Mouse (Mus musculus) right cerebral cortex, postnatal 10 days (tissue): ENCODE results near the gene Hist1h4h.
"Not testable (repeated sequence)": the region's sequence is repeated elsewhere in the genome, so short reads cannot be mapped to it uniquely, and the experiment has no call there.

ENCODE experiments used
- DNase-seq, 2 experiments: peaks; one replicate each; pipeline ENCODE4 v3.0.0; 2021; ENCODE audit warnings: low spot score in 2 of 2

Gene Hist1h4h

GRCm38 (mm10) chr13:23554925-23555838, 24.3 kb downstream of the Hist1h4h start:
- DNase-seq, result peak; percentile 87 to 89

- DNase-seq, result peak; percentile 75 to 90
These were observed 25.1 kb downstream of the Hist1h4h start for GRCm38 (mm10) chr13:23555839-23556416.

DNA sequence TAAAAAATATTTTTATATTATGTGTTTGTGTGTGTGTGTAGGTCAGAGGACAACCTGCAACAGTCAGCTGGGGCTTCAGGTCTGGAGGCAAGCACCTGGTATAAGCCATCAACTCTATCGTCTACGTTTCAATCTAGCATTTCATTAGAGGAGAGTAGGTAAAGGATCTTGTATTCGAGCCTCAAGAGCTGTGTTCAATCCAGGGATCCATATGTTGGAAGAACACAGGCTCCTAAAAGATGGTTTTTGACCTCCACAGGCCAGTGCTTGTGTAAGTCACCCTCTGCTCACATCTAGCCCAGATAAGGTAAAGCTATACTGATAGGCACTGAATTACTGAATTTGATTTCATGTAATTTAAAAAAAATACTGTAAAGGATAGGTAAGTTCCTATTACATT, 26.1 kb downstream of the Hist1h4h start:
- DNase-seq, result no peak

- DNase-seq, result not testable (repeated sequence)
These were observed 29.8 kb downstream of the Hist1h4h start for GRCm38 (mm10) chr13:23560699-23561098.

GRCm38 (mm10) chr13:23561531-23561882, 30.7 kb downstream of the Hist1h4h start:
- DNase-seq, result not testable (repeated sequence)

DNA sequence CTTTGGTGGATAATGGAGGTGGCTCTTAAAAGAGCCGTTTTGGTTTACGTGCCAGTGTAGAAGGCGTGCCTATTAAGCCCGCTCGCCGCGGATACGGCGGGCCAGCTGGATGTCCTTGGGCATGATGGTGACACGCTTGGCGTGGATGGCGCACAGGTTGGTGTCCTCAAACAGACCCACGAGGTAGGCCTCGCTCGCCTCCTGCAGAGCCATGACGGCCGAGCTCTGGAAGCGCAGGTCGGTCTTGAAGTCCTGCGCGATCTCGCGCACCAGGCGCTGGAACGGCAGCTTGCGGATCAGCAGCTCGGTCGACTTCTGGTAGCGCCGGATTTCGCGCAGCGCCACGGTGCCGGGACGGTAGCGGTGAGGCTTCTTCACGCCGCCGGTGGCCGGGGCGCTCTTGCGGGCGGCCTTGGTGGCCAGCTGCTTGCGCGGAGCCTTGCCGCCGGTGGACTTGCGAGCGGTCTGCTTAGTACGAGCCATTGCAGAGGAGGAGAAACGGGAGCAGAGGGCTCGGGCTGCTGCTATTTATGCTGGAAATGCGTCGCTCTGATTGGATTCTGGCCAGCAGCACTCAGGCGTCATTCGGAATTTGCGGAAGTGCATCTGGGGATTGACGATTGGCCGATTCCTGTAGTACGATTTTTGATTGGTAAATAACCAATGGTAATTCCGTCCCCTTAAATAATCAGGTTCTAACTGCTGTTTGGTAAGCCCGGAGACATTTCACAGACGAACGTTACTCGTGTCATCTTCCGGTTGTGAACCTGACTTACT, 31.2 kb downstream of the Hist1h4h start, which contains the start of gene Hist1h3e:
Gene Hist1h3e (minus strand): TSS at position 487 of the 777 bp plus-strand sequence.
- peak; percentile 97 to 98 for DNase-seq

DNA sequence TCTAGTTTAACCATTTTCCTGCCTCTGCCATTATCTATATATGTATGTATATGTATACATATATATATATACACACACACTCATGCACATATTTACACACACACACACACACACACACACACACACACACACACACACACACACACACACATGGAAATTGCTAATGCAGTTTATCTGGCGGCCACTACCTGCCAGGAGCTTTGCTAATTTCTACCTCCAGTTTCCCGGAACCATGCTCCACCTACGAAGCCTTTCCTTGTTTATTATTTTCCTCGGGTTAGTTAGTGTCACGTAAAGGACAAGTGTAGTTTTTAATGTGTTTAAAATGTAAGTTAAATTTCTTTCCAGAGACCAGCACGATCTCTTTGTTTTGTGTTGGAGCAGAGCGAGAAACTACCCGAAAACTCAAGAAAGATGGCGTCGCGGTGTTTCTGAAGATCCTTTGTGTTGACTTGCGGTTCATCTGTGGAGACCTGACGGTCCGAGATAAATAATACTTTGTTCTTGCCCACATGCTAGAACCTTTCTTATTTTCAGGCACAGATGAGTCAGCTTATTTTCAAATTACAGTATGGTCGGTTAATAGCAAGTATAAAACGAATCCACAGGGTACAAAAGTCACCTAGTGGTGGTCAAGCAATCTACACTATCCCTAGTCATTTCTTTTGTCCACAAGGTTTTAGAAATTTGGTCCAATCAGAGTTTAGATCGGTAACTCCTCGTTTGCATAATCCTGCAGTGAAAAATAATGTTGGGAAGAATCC, 32.0 kb downstream of the Hist1h4h start:
- DNase-seq, result peak; percentile 48 to 63

GRCm38 (mm10) chr13:23564482-23564881, 33.6 kb downstream of the Hist1h4h start:
- no peak for DNase-seq

DNA sequence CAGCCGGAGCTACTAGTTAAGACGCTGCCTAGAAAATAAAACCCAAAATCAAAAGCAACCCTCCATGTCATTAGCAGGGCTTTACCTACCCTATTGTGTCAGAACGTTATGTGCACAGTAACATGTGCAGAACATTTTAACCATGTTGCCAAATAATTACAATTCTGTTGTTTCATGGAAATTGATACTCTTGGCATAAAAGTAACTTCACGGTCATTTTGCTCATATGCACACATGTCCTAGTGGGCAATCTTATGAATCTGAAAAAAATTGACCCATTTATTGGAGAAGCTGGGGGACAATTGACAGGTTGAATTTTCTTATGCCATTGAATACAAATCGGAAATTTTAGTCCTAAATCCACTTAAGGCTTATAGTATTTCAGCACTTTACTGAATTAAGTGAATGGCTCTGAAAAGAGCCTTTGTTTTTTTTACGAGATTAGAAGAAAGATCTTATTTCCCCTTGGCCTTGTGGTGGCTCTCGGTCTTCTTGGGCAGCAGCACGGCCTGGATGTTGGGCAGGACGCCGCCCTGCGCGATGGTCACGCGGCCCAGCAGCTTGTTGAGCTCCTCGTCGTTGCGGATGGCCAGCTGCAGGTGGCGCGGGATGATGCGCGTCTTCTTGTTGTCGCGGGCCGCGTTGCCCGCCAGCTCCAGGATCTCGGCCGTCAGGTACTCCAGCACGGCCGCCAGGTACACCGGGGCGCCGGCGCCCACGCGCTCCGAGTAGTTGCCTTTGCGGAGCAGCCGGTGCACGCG, 39.6 kb downstream of the Hist1h4h start:
- DNase-seq, result not testable (repeated sequence)

DNA sequence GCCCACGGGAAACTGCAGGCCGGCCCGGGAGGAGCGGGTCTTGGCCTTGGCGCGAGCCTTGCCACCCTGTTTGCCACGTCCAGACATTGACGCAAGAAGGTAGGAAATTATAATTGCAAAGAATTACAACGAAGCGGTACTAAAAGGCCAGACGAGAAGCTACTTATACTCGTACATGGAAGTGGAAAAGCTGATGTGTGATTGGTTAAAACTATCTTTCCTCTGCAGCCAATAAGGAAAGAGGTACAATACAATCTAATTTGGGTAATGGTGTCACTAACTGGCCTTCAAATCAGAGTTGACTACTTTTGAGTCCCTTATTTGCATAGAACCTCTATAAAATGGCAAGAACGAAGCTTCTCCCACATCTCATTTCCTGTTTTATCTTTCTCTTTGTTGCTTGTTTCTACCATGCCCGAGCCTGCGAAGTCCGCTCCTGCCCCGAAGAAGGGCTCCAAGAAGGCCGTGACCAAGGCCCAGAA, 40.2 kb downstream of the Hist1h4h start, which contains the start of the genes Hist1h2ae and Hist1h2bg:
Gene Hist1h2ae (minus strand): TSS at position 199 of the 482 bp plus-strand sequence.
Gene Hist1h2bg (plus strand): TSS at position 375 of the 482 bp plus-strand sequence.
- peak; percentile 69 to 82 for DNase-seq

GRCm38 (mm10) chr13:23571504-23572217, 40.8 kb downstream of the Hist1h4h start:
- not testable (repeated sequence) for DNase-seq

DNA sequence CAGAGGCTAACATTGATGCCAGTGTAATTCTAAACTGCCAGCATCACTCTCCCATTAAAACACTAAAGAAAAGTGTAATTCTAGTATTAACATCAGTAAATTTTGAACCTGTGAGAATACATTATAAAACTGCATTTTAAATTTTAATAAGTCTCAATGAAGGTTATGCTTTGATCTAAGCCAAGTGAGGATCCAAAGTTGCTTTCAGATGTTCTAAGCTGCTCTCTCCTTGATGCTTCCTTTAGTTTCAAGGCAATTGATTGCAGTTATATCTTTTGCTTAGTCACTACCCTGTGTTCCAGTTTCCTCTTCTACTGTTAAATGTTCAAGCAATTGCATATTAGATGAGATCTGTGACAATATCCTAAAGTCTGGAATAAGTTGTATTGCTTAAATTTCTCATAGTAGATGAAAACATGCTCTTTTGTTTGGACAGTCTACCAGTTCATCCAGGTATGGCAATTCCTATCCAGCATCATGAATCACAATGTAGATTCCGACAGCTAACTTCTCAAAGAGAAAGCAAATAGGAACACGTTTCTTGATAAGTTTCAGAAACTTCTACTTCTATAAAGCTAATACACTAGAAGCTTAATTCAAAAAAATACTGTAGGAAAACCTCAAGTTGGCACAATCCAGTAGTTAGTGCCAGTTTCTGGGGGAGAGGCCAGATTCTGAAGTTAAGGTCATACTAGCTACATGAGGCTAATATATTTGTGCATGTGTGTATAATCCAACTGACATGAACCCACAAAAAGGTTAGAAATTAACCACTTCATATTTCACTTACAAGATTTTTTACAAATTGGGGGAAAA, 41.6 kb downstream of the Hist1h4h start:
- DNase-seq, result no peak

DNA sequence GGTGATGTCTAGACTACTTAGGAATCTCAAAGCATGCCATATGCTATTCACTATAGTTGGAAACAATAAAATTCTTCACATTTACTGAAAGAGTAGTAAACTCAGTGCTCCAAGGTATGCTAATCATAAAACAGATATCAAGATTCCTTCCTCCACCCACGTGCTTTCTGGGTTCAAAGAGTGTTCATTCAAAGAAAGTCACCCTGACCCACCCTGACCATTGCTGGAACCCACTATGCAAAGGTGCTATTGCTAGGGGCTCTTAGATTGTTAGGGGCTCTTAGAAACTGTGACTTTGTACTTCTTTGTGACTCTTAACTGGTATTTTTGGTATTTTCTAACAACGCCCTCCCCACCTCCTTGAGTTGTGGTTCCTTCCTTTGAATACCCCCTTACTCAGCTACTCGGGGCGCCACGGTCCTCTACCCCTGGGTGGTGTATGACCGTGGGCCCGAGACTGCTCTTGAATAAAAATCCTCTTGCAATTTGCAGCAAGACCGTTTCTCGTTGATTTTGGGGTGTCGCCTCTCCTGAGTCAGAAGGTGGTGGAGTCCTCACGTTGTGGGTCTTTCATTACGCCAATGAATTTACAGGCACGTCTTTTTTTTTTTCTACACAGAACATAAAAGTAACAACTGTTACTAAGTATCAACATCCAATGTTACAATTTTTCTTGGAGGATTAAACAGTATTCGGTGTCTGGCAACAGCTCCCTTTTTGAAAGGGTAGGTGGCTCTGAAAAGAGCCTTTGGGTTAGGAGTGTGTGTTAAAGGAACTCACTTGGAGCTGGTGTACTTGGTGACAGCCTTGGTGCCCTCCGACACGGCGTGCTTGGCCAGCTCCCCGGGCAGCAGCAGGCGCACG, 42.4 kb downstream of the Hist1h4h start:
- not testable (repeated sequence) for DNase-seq

- DNase-seq, result peak; percentile 96 to 98
These were observed 43.2 kb downstream of the Hist1h4h start, which contains the start of the genes Hist1h2bf and Hist1h2ad for GRCm38 (mm10) chr13:23573898-23574524. Hist1h2bf (minus strand) TSS chr13:23574196. Hist1h2ad (plus strand) TSS chr13:23574381.

- DNase-seq, result not testable (repeated sequence)
These were observed 43.8 kb downstream of the Hist1h4h start for GRCm38 (mm10) chr13:23574546-23575170.

DNA sequence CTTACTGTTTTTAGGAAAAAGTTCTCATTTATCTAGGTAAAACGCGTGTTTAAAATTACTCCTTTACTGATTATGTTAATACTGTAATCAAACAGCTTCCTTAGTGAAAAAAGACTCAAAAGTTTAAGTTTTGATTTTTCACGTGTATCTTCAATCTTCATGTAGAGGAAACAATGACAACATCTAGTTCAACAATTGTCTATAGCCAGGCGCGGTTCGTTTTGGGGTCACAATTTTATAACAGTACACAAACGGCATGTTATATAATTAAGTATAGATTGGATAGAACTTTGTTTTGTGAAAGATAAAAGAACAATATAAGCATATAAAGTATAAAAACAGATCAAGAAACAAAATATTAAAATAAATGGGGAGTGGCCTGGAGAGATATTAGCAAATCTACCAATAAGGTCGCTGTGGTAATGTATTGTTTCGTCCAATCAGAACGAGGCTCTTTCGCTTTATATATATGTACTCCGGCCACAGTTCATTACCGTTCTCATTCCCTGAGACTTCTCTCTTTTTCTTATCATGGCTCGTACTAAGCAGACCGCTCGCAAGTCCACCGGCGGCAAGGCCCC, 44.5 kb downstream of the Hist1h4h start, which contains the start of gene Hist1h3d:
Gene Hist1h3d (plus strand): TSS at position 493 of the 581 bp plus-strand sequence.
- peak; percentile 38 to 80 for DNase-seq
